Mouse (Mus musculus) erythroblast, embryonic 14.5 days (primary cell): ENCODE measurements around the gene Shank2.

ENCODE experiments used
- GATA1 ChIP-seq: IDR thresholded peaks from 2 replicates; pipeline ENCODE4 v1.6.1; 2012; ENCODE audit warnings: low read length, inconsistent platforms, mixed read lengths
- TAL1 ChIP-seq: IDR thresholded peaks from 3 replicates; pipeline ENCODE4 v1.6.1; 2012; ENCODE audit warnings: low read length, inconsistent platforms, mixed read lengths

DNA sequence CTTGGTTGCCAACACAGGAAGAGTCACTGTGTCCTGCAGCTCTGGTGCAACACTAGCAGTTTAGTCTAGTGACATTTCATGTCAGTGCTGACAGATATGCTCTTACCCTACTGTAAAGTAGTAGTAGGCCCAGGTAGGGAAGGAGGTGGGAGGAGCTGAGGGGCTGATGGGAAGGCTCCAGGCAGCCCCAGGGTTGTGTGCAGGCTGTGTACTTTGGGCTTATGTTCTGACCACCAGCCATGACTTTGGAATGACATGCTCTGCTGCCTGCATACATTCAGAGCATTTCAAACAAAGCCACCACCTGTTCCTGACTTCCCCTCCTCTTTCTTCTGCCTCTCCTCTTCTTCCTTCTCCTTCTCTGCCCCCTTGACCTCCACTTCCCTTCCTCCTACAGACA, 211.0 kb downstream of the Shank2 start:
- TF ChIP-seq GATA1 (no peak), TAL1 (no peak)
